Mouse (Mus musculus): ENCODE results near the gene B9d2.

DNA sequence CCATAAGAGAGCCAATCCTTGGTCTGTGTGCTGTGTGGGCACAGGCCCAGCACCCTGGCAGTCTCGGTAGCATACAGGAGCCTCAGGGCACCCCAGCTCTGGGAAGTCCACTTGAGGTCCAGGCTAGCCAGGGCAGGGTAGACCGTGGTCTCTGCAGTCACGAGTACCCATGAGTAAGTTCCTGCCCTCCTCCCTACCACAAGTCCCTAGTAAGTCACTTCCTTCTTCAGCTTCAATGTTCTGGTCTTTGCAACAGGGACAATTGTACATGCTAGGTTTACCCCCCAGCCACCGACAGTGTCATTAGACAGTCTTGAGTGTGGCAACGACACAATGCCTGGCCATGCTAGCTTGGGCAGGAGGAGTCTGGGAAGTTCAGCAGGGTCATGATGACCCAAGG lies 47.9 kb upstream of the B9d2 start:
- no peak for TF ChIP-seq HCFC1 (IDR thresholded peaks at IDR 0.05; ENCODE audit: borderline replicate concordance, insufficient read depth, low read length)
- TF ChIP-seq MAFK (IDR thresholded peaks at IDR 0.05; ENCODE audit: insufficient read depth, low read depth, low read length): no peak
